Comparison of ENCODE assay signal across 8 mouse cellular contexts in the genomic region with DNA sequence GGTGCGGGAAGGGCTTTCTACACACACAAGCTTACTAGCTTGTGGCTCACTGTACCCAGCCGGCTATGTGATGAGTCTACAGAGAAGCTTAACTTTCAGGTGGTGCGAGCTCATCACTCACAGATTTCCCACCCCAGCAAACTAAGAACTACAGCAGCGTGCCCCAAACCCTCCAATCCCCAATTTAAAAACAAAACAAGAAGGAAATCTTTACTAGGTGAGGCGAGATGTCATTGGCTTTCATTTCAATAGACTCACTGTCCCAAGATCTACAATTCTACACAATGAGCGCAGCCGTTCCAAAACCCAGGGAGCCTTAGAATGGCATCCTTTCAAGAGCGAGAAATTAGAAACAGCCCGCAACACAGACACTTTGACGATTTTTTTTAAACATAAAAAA. TPM values are rescaled to one million over a fixed set of nuclear protein-coding genes. Genes with fewer than 3 reads are reported as not detected.
A peak's percentile ranks its signal among the peaks of the same experiment; 100 is the strongest.
DNase-seq lines count a peak whose midpoint lies in the region; ATAC-seq and TF ChIP-seq lines count a peak whose summit lies in the region.

No protein-coding gene starts in this region.

- no peak for TF ChIP-seq EP300 in heart, adult 2 months (IDR thresholded peaks at IDR 0.05; ENCODE audit: insufficient read depth, low read depth, low read length)

- peak overlapping the region; percentile 81 for H3K27ac ChIP-seq in heart, adult 2 months
- 0 out of 4 replicates have a peak overlapping the region, but pooled peaks of 1 of the 2 experiments have one; percentile 41 for H3K27ac ChIP-seq in heart, embryonic 14.5 days (replicated peaks in 1 of 2; ENCODE audit: control insufficient read depth in 1 of 2, insufficient read depth in 1 of 2, low read depth in 2 of 2, low read length in 2 of 2)

- DNase-seq in heart, adult 2 months: peak in 1 of 2 experiments; percentile 31
- DNase-seq in heart, postnatal 4 days: no peak
- DNase-seq in adipocyte (ENCODE audit: low spot score): peak; percentile 49
- DNase-seq in lung, postnatal 36 days: peak; percentile 6
- no peak for DNase-seq in right cerebral cortex, postnatal 14 days
- no peak for DNase-seq in layer of hippocampus, postnatal 36 days

- peaks cover 1% of the 10 kb centered on the region; the same call in 1 of the 2 replicates for H3K4me1 ChIP-seq in heart, adult 2 months (ENCODE audit: control insufficient read depth, insufficient read depth, low read length)
- H3K4me1 ChIP-seq in heart, embryonic 14.5 days (ENCODE audit: control insufficient read depth in 2 of 2, insufficient read depth in 2 of 2, low read length in 2 of 2): peaks cover 0 to 8% of the 10 kb centered on the region in 2 experiments; a peak in 1 of 4 replicates

- H3K4me2 ChIP-seq in heart, embryonic 14.5 days (ENCODE audit: low read length): peak overlapping the region; percentile 95

- 0 out of 2 replicates have a peak, but pooled peaks cover 3% of the 10 kb centered on the region for H3K9me3 ChIP-seq in heart, embryonic 14.5 days (ENCODE audit: control insufficient read depth, low read length)

- H3K4me3 ChIP-seq in heart, adult 2 months: peak overlapping the region; percentile 77
- peak overlapping the region; percentile 86 to 87; a peak in 3 of 4 replicates for H3K4me3 ChIP-seq in heart, embryonic 14.5 days (ENCODE audit: control insufficient read depth in 1 of 2, insufficient read depth in 1 of 2, low read depth in 1 of 2, low read length in 2 of 2)

- no peaks in the 10 kb centered on the region for H3K79me2 ChIP-seq in heart, adult 2 months (replicated peaks; ENCODE audit: control insufficient read depth, insufficient read depth, low read length)

- no peak for TF ChIP-seq POLR2A in heart, adult 2 months (IDR thresholded peaks at IDR 0.05; ENCODE audit: insufficient read depth, low read depth, low read length)

- WGBS in heart, adult 2 months: 29% methylated on average over 10 of the region's 10 CpGs
- 30% methylated on average over 10 of the region's 10 CpGs for WGBS in heart, embryonic 14.5 days

- TF ChIP-seq CTCF in heart, adult 2 months (IDR thresholded peaks at IDR 0.05): no peak

- intact Hi-C loops in heart, adult 2 months (cut with DNase I): loop anchor here (2.0 to 5.0 kb wide), 2 partner anchors 75 to 85 kb away; no protein-coding TSS in a partner anchor

- H3K9ac ChIP-seq in heart, adult 2 months (ENCODE audit: low read depth, low read length): no peak overlapping the region
- H3K9ac ChIP-seq in heart, embryonic 14.5 days (ENCODE audit: low read length): peak overlapping the region; percentile 88

- H3K36me3 ChIP-seq in heart, adult 2 months (ENCODE audit: control insufficient read depth, insufficient read depth, low read length): no peaks in the 10 kb centered on the region
- H3K36me3 ChIP-seq in heart, embryonic 14.5 days (ENCODE audit: control insufficient read depth, insufficient read depth, low read length): no peaks in the 10 kb centered on the region

- ATAC-seq in heart, embryonic 14.5 days (ENCODE audit: insufficient number of reproducible peaks, insufficient read depth, low FRiP score, low read depth): no peak
- ATAC-seq in granulocyte monocyte progenitor cell, adult 5-6 weeks (replicated peaks; ENCODE audit: poor library complexity, severe bottlenecking): no peak

- no peaks in the 10 kb centered on the region for H3K27me3 ChIP-seq in heart, adult 2 months (ENCODE audit: control insufficient read depth, insufficient read depth, low read length)
- no peaks in the 10 kb centered on the region for H3K27me3 ChIP-seq in heart, embryonic 14.5 days (ENCODE audit: control insufficient read depth, insufficient read depth, low read length)

RNA-seq across cellular contexts. Expression of a gene that starts 7.0 kb away (rescaled TPM):
- 10 to 100 TPM; 11.6 to 12.2 TPM for total RNA-seq in heart, adult 2 months (2021)
- polyA plus RNA-seq in heart, adult 2 months (2012; rRNA removed): 6.7 and 8.8 TPM in 2 replicates
- total RNA-seq in heart, postnatal 4 days (2021): 10 to 100 TPM; 20.4 to 20.8 TPM
- polyA plus RNA-seq in heart, embryonic 14.5 days (2014; fragmentation: Nextera tagmentation; extraction: Ambion mirVana): 33.1 and 33.9 TPM in 2 replicates
- 1.3 and 2.1 TPM in 2 replicates for total RNA-seq in granulocyte monocyte progenitor cell, adult 5-6 weeks (2014; fragmentation: Nextera tagmentation)
- total RNA-seq in granulocyte monocyte progenitor cell, adult 5-6 weeks (2017): 2.8 and 3.9 TPM in 2 replicates
- total RNA-seq in layer of hippocampus, postnatal 36 days (2021): 10 to 100 TPM; 43.3 to 47.7 TPM

Comparison
In these comparisons a context has a peak if more than half of its experiments do, and no peak if none do; other contexts are left out.
1. DNase-seq: peak in adipocyte (single experiment) and lung, postnatal 36 days (single experiment); none in heart, postnatal 4 days (single experiment), right cerebral cortex, postnatal 14 days (single experiment) and layer of hippocampus, postnatal 36 days (0 of 2).